In genomic region chr1:82560223-82560622, GRCm38 (mm10) we compare ENCODE assay signal across 8 mouse cellular contexts.
"Had no signal": no experiment of that assay in that cellular context is flagged by ENCODE, and none has a peak within 500 bp of the region (broad histone marks: within the 10 kb centered on the region; RNA-seq: fewer than 3 reads in every experiment).

No protein-coding gene starts in this region.

- DNase-seq: kidney, adult 11 months; kidney, postnatal 10 days; kidney, postnatal 4 days; liver; liver, embryonic 13.5 days; liver, postnatal 0 days; lung, postnatal 14 days; thymus, postnatal 36 days had no signal
